Mouse (Mus musculus): ENCODE data around the gene March7. TPM values are rescaled to one million over a fixed set of nuclear protein-coding genes. Genes with fewer than 3 reads are reported as not detected.

March7 gene
- total RNA-seq, 4 experiments from 2014 or later, result 62.6 to 74.5 (median 69.3) TPM

- no peak for DNase-seq (ENCODE audit: low spot score in 2 of 2)
Observed at GRCm38 (mm10) chr2:60214683-60215082, 5.0 kb downstream of the March7 start.

- no peak for DNase-seq (ENCODE audit: low spot score in 2 of 2)
Observed at GRCm38 (mm10) chr2:60216547-60217153, 7.0 kb downstream of the March7 start.

- DNase-seq (ENCODE audit: low spot score in 2 of 2), result no peak
Observed at GRCm38 (mm10) chr2:60217620-60218019, 7.9 kb downstream of the March7 start.

- no peak for DNase-seq (ENCODE audit: low spot score in 2 of 2)
Observed at GRCm38 (mm10) chr2:60221236-60221635, 11.5 kb downstream of the March7 start.

- DNase-seq (ENCODE audit: low spot score in 2 of 2), result no peak
Observed at GRCm38 (mm10) chr2:60221954-60222353, 12.3 kb downstream of the March7 start.

GRCm38 (mm10) chr2:60223489-60223888 lies 13.8 kb downstream of the March7 start:
- no peak for DNase-seq (ENCODE audit: low spot score in 2 of 2)

- no peak for DNase-seq (ENCODE audit: low spot score in 2 of 2)
Observed at GRCm38 (mm10) chr2:60228470-60228869, 18.8 kb downstream of the March7 start.

GRCm38 (mm10) chr2:60230361-60230760 lies 20.7 kb downstream of the March7 start:
- no peak for DNase-seq (ENCODE audit: low spot score in 2 of 2)

- no peak for DNase-seq (ENCODE audit: low spot score in 2 of 2)
Observed at GRCm38 (mm10) chr2:60233147-60233546, 23.5 kb downstream of the March7 start.

- no peak for DNase-seq (ENCODE audit: low spot score in 2 of 2)
Observed at GRCm38 (mm10) chr2:60234506-60234905, 24.8 kb downstream of the March7 start.

- DNase-seq (ENCODE audit: low spot score in 2 of 2), result no peak
Observed at GRCm38 (mm10) chr2:60252782-60253181, 43.1 kb downstream of the March7 start.

- no peak for DNase-seq (ENCODE audit: low spot score in 2 of 2)
Observed at GRCm38 (mm10) chr2:60253506-60253905, 43.8 kb downstream of the March7 start.

GRCm38 (mm10) chr2:60256751-60257150 lies 47.1 kb downstream of the March7 start:
- DNase-seq (ENCODE audit: low spot score in 2 of 2), result no peak

- no peak for DNase-seq (ENCODE audit: low spot score in 2 of 2)
Observed at GRCm38 (mm10) chr2:60259186-60259585, 49.5 kb downstream of the March7 start.

GRCm38 (mm10) chr2:60260621-60261350 lies 51.1 kb downstream of the March7 start:
- DNase-seq (ENCODE audit: low spot score in 2 of 2), result no peak

GRCm38 (mm10) chr2:60267567-60267966 lies 57.9 kb downstream of the March7 start:
- no peak for DNase-seq (ENCODE audit: low spot score in 2 of 2)

GRCm38 (mm10) chr2:60269856-60270479 lies 60.3 kb downstream of the March7 start:
- no peak for DNase-seq (ENCODE audit: low spot score in 2 of 2)

GRCm38 (mm10) chr2:60278627-60279026 lies 68.9 kb downstream of the March7 start:
- no peak for DNase-seq (ENCODE audit: low spot score in 2 of 2)

- no peak for DNase-seq (ENCODE audit: low spot score in 2 of 2)
Observed at GRCm38 (mm10) chr2:60282625-60283024, 72.9 kb downstream of the March7 start.

GRCm38 (mm10) chr2:60283208-60283750 lies 73.6 kb downstream of the March7 start:
- no peak for DNase-seq (ENCODE audit: low spot score in 2 of 2)

- DNase-seq (ENCODE audit: low spot score in 2 of 2), result peak; percentile 29 to 61
Observed at GRCm38 (mm10) chr2:60283751-60284466, 74.2 kb downstream of the March7 start.

GRCm38 (mm10) chr2:60284467-60284821 lies 74.8 kb downstream of the March7 start, which contains the start of gene Cd302:
TSS of gene Cd302 (minus strand) at chr2:60284488.
- no peak for DNase-seq (ENCODE audit: low spot score in 2 of 2)

Measured in layer of hippocampus, adult 8-10 months (tissue).